Mouse (Mus musculus): Measurements from ENCODE around the gene Pknox2. TPM values are rescaled to one million over a fixed set of nuclear protein-coding genes. Genes with fewer than 3 reads are reported as not detected.

Gene Pknox2
- polyA plus RNA-seq, 1 experiment from 2014 or later: 44.7 TPM

GRCm38 (mm10) chr9:37001935-37002535 lies 145.2 kb downstream of the Pknox2 start:
- peaks cover 46% of the 10 kb centered on the region for H3K4me1 ChIP-seq (replicated peaks)
- H3K9ac ChIP-seq: peak overlapping the region; percentile 35; the same call in 1 of the 2 replicates
- no peak overlapping the region for H3K4me3 ChIP-seq
- H3K9me3 ChIP-seq: no peaks in the 10 kb centered on the region
- H3K27me3 ChIP-seq: no peaks in the 10 kb centered on the region
- ATAC-seq (ENCODE audit: low FRiP score): peak; percentile 78
- peak overlapping the region; percentile 88 for H3K27ac ChIP-seq
- H3K36me3 ChIP-seq: no peaks in the 10 kb centered on the region
- H3K4me2 ChIP-seq: no peak overlapping the region
- 35% methylated on average over 7 of the region's 7 CpGs for WGBS

GRCm38 (mm10) chr9:36999393-36999792 lies 147.8 kb downstream of the Pknox2 start:
- no peak overlapping the region for H3K4me3 ChIP-seq
- H3K4me1 ChIP-seq (replicated peaks): peaks cover 30% of the 10 kb centered on the region
- H3K9ac ChIP-seq: no peak overlapping the region
- no peaks in the 10 kb centered on the region for H3K27me3 ChIP-seq
- no peaks in the 10 kb centered on the region for H3K36me3 ChIP-seq
- 96% methylated on average over 3 of the region's 3 CpGs for WGBS
- H3K4me2 ChIP-seq: no peak overlapping the region
- H3K27ac ChIP-seq: no peak overlapping the region
- no peak for ATAC-seq (ENCODE audit: low FRiP score)
- H3K9me3 ChIP-seq: no peaks in the 10 kb centered on the region

GRCm38 (mm10) chr9:36990626-36991368 lies 156.4 kb downstream of the Pknox2 start:
- Histone ChIP-seq H3K27me3 (no peaks in the 10 kb centered on the region), H3K4me3 (no peak overlapping the region), H3K9me3 (no peaks in the 10 kb centered on the region), H3K4me1 (replicated peaks) (peaks cover 24% of the 10 kb centered on the region), H3K36me3 (no peaks in the 10 kb centered on the region), H3K9ac (no peak overlapping the region), H3K4me2 (no peak overlapping the region), H3K27ac (peak overlapping the region; percentile 55)
- WGBS: 68% methylated on average over 13 of the region's 13 CpGs
- no peak for ATAC-seq (ENCODE audit: low FRiP score)

GRCm38 (mm10) chr9:36989991-36990390 lies 157.2 kb downstream of the Pknox2 start:
- Histone ChIP-seq H3K9me3 (no peaks in the 10 kb centered on the region), H3K4me3 (no peak overlapping the region), H3K4me1 (replicated peaks) (peaks cover 26% of the 10 kb centered on the region), H3K27ac (no peak overlapping the region), H3K4me2 (no peak overlapping the region), H3K27me3 (no peaks in the 10 kb centered on the region), H3K9ac (no peak overlapping the region), H3K36me3 (no peaks in the 10 kb centered on the region)
- ATAC-seq (ENCODE audit: low FRiP score): no peak
- 94% methylated on average over 3 of the region's 3 CpGs for WGBS

- WGBS: 80% methylated on average over 9 of the region's 9 CpGs
- ATAC-seq (ENCODE audit: low FRiP score): no peak
- Histone ChIP-seq H3K4me3 (no peak overlapping the region), H3K9me3 (no peaks in the 10 kb centered on the region), H3K27me3 (no peaks in the 10 kb centered on the region), H3K27ac (peak overlapping the region; percentile 41; the same call in 1 of the 2 replicates), H3K9ac (no peak overlapping the region), H3K36me3 (no peaks in the 10 kb centered on the region), H3K4me1 (replicated peaks) (peaks cover 4% of the 10 kb centered on the region), H3K4me2 (no peak overlapping the region)
Measured at GRCm38 (mm10) chr9:36985233-36985632, 162.0 kb downstream of the Pknox2 start.

- H3K9ac ChIP-seq: no peak overlapping the region
- WGBS: 50% methylated on average over 11 of the region's 11 CpGs
- H3K4me2 ChIP-seq: no peak overlapping the region
- no peak for ATAC-seq (ENCODE audit: low FRiP score)
- H3K27me3 ChIP-seq: no peaks in the 10 kb centered on the region
- H3K9me3 ChIP-seq: no peaks in the 10 kb centered on the region
- H3K27ac ChIP-seq: no peak overlapping the region
- H3K4me3 ChIP-seq: no peak overlapping the region
- H3K4me1 ChIP-seq (replicated peaks): peaks cover 24% of the 10 kb centered on the region
- H3K36me3 ChIP-seq: no peaks in the 10 kb centered on the region
Measured at GRCm38 (mm10) chr9:36976596-36977362, 170.4 kb downstream of the Pknox2 start.

GRCm38 (mm10) chr9:36973486-36974227 lies 173.6 kb downstream of the Pknox2 start:
- Histone ChIP-seq H3K4me2 (no peak overlapping the region), H3K4me3 (no peak overlapping the region), H3K9me3 (no peaks in the 10 kb centered on the region), H3K36me3 (no peaks in the 10 kb centered on the region), H3K27ac (no peak overlapping the region; the same call in 1 of the 2 replicates), H3K27me3 (no peaks in the 10 kb centered on the region), H3K4me1 (replicated peaks) (peaks cover 33% of the 10 kb centered on the region), H3K9ac (no peak overlapping the region; the same call in 1 of the 2 replicates)
- WGBS: 55% methylated on average over 11 of the region's 11 CpGs
- no peak for ATAC-seq (ENCODE audit: low FRiP score)

GRCm38 (mm10) chr9:36972089-36972488 lies 175.1 kb downstream of the Pknox2 start:
- Histone ChIP-seq H3K9ac (no peak overlapping the region), H3K4me1 (replicated peaks) (peaks cover 46% of the 10 kb centered on the region), H3K4me2 (no peak overlapping the region), H3K27ac (no peak overlapping the region), H3K36me3 (0 out of 2 replicates have a peak, but pooled peaks cover 2% of the 10 kb centered on the region), H3K9me3 (no peaks in the 10 kb centered on the region), H3K4me3 (no peak overlapping the region), H3K27me3 (no peaks in the 10 kb centered on the region)
- 39% methylated on average over 3 of the region's 3 CpGs for WGBS
- ATAC-seq (ENCODE audit: low FRiP score): no peak

- H3K4me1 ChIP-seq (replicated peaks): peaks cover 48% of the 10 kb centered on the region
- 49% methylated on average over 3 of the region's 3 CpGs for WGBS
- 0 out of 2 replicates have a peak, but pooled peaks cover 3% of the 10 kb centered on the region for H3K36me3 ChIP-seq
- no peak overlapping the region for H3K27ac ChIP-seq
- ATAC-seq (ENCODE audit: low FRiP score): no peak
- no peak overlapping the region for H3K4me3 ChIP-seq
- no peaks in the 10 kb centered on the region for H3K27me3 ChIP-seq
- H3K9me3 ChIP-seq: no peaks in the 10 kb centered on the region
- H3K4me2 ChIP-seq: no peak overlapping the region
- H3K9ac ChIP-seq: no peak overlapping the region
Measured at GRCm38 (mm10) chr9:36971066-36971465, 176.1 kb downstream of the Pknox2 start.

- Histone ChIP-seq H3K4me2 (no peak overlapping the region), H3K4me3 (no peak overlapping the region), H3K27ac (no peak overlapping the region), H3K4me1 (replicated peaks) (peaks cover 46% of the 10 kb centered on the region), H3K9me3 (no peaks in the 10 kb centered on the region), H3K27me3 (no peaks in the 10 kb centered on the region), H3K9ac (no peak overlapping the region), H3K36me3 (0 out of 2 replicates have a peak, but pooled peaks cover 3% of the 10 kb centered on the region)
- no peak for ATAC-seq (ENCODE audit: low FRiP score)
- WGBS: 12% methylated on average over 5 of the region's 5 CpGs
Measured at GRCm38 (mm10) chr9:36970651-36971050, 176.6 kb downstream of the Pknox2 start.

GRCm38 (mm10) chr9:36969131-36969530 lies 178.1 kb downstream of the Pknox2 start:
- H3K27me3 ChIP-seq: no peaks in the 10 kb centered on the region
- no peak overlapping the region for H3K9ac ChIP-seq
- H3K36me3 ChIP-seq: 0 out of 2 replicates have a peak, but pooled peaks cover 3% of the 10 kb centered on the region
- H3K4me1 ChIP-seq (replicated peaks): peaks cover 53% of the 10 kb centered on the region
- no peaks in the 10 kb centered on the region for H3K9me3 ChIP-seq
- no peak overlapping the region for H3K27ac ChIP-seq
- no peak overlapping the region for H3K4me2 ChIP-seq
- H3K4me3 ChIP-seq: no peak overlapping the region
- ATAC-seq (ENCODE audit: low FRiP score): no peak
- 85% methylated on average over 1 of the region's 1 CpGs for WGBS
